Mouse (Mus musculus) heart, postnatal 0 days (tissue): ENCODE data around the gene Dclre1a. TPM values are rescaled to one million over a fixed set of nuclear protein-coding genes. Genes with fewer than 3 reads are reported as not detected.
"Not testable (repeated sequence)": the region's sequence is repeated elsewhere in the genome, so short reads cannot be mapped to it uniquely, and the experiment has no call there.

Experiments
- ATAC-seq: fragments of 200-750 bp; cut with Nextera tagmentation; 2 replicates; pipeline ENCODE4 v1.8.0; 2017; ENCODE audit warnings: low read depth, moderate number of reproducible peaks, moderate library complexity; ENCODE audit not compliant: insufficient read depth
- DNase-seq: peaks from one replicate; pipeline ENCODE4 v3.0.0-alpha.2; 2016; ENCODE audit warnings: low spot score
- H3K27ac ChIP-seq: fragments of 300-500 bp; sonication (generic); 2 replicates; pipeline ENCODE4 v1.5.1; 2014; ENCODE audit warnings: low read depth, mild to moderate bottlenecking
- H3K27me3 ChIP-seq: fragments of 300-500 bp; sonication (generic); 2 replicates; pipeline ENCODE4 v1.6.1; 2014; ENCODE audit warnings: low read length, mixed read lengths; ENCODE audit not compliant: control insufficient read depth, insufficient read depth
- H3K36me3 ChIP-seq: fragments of 300-500 bp; sonication (generic); replicated peaks from 2 replicates; pipeline ENCODE4 v1.6.1; 2014; ENCODE audit warnings: low read length, mixed read lengths; ENCODE audit not compliant: control insufficient read depth, insufficient read depth
- H3K4me1 ChIP-seq: fragments of 300-500 bp; sonication (generic); 2 replicates; pipeline ENCODE4 v1.6.1; 2014; ENCODE audit warnings: antibody characterized with exemption; ENCODE audit not compliant: control insufficient read depth, insufficient read depth
- H3K4me2 ChIP-seq: fragments of 300-500 bp; sonication (generic); 2 replicates; pipeline ENCODE4 v1.6.1; 2014; ENCODE audit warnings: low read depth, mild to moderate bottlenecking, low read length, moderate library complexity
- H3K4me3 ChIP-seq: fragments of 300-500 bp; sonication (generic); 2 replicates; pipeline ENCODE4 v1.5.1; 2014; ENCODE audit warnings: low read depth, low read length
- H3K9ac ChIP-seq: fragments of 300-500 bp; sonication (generic); replicated peaks from 2 replicates; pipeline ENCODE4 v1.6.1; 2014; ENCODE audit warnings: low read depth, low read length, mixed read lengths
- H3K9me3 ChIP-seq: fragments of 300-500 bp; sonication (generic); replicated peaks from 2 replicates; pipeline ENCODE4 v1.6.1; 2016; ENCODE audit warnings: low read length; ENCODE audit not compliant: control insufficient read depth
- CTCF ChIP-seq: IDR thresholded peaks from 2 replicates; pipeline ENCODE4 v1.5.1; 2016; ENCODE audit warnings: antibody characterized with exemption, control low read depth, low read depth
- EP300 ChIP-seq: IDR thresholded peaks from 2 replicates; pipeline ENCODE4 v1.6.1; 2016; ENCODE audit warnings: antibody characterized with exemption, low read depth
- WGBS: fragments of 180-500 bp; shearing (Covaris S2); extraction: QIAGEN DNeasy Blood & Tissue Kit; methylation state at CpG from one replicate; pipeline ENCODE4 v1.1.7; 2014; 5-methylcytosine and 5-hydroxymethylcytosine counted together
- polyA plus RNA-seq: library from polyadenylated mRNA; unstranded; fragments of >200 nt; fragmentation: Nextera tagmentation; extraction: Ambion mirVana; gene quantifications from 2 replicates; pipeline ENCODE4 v1.2.1, GENCODE M21; 2015
- total RNA-seq: library from RNA; depleted of rRNA; stranded (reverse); fragments of >200 nt; gene quantifications from 2 replicates; pipeline ENCODE4 v1.2.3, GENCODE M21; 2014; ENCODE audit warnings: low replicate concordance

The Dclre1a gene
- total and polyA plus RNA-seq, 2 experiments from 2014 or later: 6.9 to 11.3 TPM

DNA sequence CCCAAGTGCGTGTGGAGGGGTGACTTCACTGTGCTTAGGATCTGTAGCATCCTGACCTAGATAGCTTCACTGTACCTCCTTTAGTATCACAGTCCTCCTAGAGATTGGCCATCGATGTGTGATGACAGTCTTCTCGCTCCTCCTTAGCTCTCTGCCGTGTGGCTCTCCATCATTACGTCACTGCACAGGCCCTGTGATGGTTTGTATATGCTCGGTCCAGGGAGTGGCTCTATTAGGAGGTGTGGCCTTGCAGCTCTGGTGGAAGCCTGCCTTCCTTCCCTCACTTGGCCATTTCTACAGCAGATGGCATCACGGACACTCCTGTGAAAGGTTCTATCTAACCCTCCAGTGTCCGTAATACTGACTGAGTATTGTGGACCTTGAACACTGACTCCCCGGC, 12.3 kb downstream of the Dclre1a start:
- H3K9ac ChIP-seq: no peak overlapping the region
- ATAC-seq (no peak), DNase-seq (no peak)
- TF ChIP-seq CTCF (no peak), EP300 (no peak)
- H3K9me3 ChIP-seq: no peaks in the 10 kb centered on the region
- H3K36me3 ChIP-seq: peaks cover 34% of the 10 kb centered on the region
- H3K27me3 ChIP-seq: no peaks in the 10 kb centered on the region
- 85% methylated on average over 9 of the region's 9 CpGs for WGBS
- H3K4me1 ChIP-seq: peaks cover 14% of the 10 kb centered on the region; the same call in 1 of the 2 replicates
- no peak overlapping the region for H3K4me3 ChIP-seq
- H3K27ac ChIP-seq: no peak overlapping the region
- no peak overlapping the region for H3K4me2 ChIP-seq

DNA sequence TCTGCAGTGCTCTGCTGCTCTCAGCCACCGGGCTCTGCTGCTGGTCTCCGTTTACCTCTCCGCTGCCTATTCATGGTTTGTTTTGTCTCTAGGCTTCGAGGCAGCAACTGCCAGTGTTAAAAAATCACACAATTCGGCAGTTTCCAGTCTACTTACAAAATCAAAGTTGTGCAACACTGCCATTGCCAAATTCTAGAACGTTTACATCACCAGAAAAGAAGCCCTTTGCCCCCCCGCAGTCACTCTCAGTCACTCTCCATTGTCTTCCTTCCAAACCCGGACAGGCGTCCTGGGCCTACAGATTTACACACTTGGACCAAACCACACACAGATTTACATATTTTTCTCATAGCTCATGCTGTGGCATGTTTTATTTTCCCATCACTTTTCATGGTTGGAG, 13.0 kb downstream of the Dclre1a start:
- TF ChIP-seq EP300 (no peak), CTCF (no peak)
- ATAC-seq: no peak
- Histone ChIP-seq H3K27ac (0 out of 2 replicates have a peak overlapping the region, but pooled peaks have one; percentile 26), H3K9ac (no peak overlapping the region), H3K27me3 (no peaks in the 10 kb centered on the region), H3K4me3 (no peak overlapping the region), H3K4me2 (no peak overlapping the region), H3K9me3 (no peaks in the 10 kb centered on the region), H3K36me3 (peaks cover 29% of the 10 kb centered on the region), H3K4me1 (peaks cover 14% of the 10 kb centered on the region; the same call in 1 of the 2 replicates)
- 73% methylated on average over 9 of the region's 9 CpGs for WGBS
- no peak for DNase-seq

DNA sequence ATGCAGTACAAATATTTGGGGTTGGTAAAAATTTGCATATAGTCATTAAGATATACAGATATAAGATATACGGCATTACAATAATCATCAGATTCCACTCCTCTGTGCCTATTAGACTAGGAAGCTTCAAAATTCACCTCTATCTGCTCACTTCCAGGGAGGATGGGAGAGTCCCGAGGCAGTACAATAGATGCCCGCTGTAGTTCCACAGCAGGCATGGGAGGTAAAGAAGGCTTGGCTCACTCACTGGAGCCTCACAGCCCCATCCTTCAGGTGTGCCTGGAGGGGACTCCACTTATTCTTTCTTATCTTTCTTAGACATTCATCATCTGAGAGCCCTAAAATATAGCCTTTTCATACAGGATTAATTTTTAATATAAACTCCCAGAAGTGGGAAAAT, 13.7 kb downstream of the Dclre1a start:
- peaks cover 26% of the 10 kb centered on the region for H3K36me3 ChIP-seq
- 81% methylated on average over 3 of the region's 3 CpGs for WGBS
- ATAC-seq: no peak
- no peak overlapping the region for H3K9ac ChIP-seq
- DNase-seq: no peak
- H3K27me3 ChIP-seq: no peaks in the 10 kb centered on the region
- TF ChIP-seq CTCF: no peak
- no peak for TF ChIP-seq EP300
- H3K9me3 ChIP-seq: no peaks in the 10 kb centered on the region
- no peak overlapping the region for H3K4me3 ChIP-seq
- no peak overlapping the region for H3K4me2 ChIP-seq
- peaks cover 14% of the 10 kb centered on the region; the same call in 1 of the 2 replicates for H3K4me1 ChIP-seq
- peak overlapping the region; percentile 85 for H3K27ac ChIP-seq

DNA sequence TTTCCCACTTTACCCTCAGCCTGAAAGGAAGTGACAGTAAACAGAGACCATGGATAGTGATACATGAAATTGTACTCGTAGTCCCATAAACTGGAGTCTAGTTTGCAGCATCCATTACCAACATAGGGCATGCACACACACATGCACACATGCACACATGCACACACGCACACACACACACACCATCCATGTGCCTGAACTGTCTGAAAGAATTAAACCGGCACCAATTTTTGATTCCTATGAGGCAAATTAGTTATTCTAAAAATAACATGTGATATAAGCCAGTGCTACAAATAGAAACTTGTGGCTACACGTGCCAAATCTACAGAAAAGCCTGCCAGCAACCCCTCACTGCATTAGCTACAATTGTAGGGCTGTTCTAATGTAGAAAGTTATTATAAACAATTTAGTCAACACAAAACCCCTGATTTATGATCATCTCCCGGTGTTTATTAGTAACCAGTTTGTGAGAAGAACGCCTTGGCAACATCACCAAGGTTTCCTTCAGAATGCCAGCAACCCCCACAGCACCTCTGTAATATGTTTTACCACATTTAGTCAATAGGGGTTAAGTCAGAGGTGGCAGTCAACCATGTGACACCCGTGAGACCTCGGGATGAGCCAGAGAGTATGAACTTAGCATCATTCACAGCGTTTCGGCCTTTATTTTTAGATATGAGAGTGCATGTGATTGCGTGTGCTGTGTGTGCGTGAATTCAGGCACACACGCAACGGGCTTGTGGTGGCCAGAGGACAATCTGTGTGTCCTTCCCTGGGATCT, 14.5 kb downstream of the Dclre1a start:
- WGBS: 45% methylated on average over 14 of the region's 14 CpGs
- TF ChIP-seq CTCF (no peak), EP300 (peak; percentile 76; the same call in 1 of the 2 replicates)
- peak overlapping the region; percentile 85 for H3K27ac ChIP-seq
- no peak overlapping the region for H3K4me2 ChIP-seq
- peaks cover 26% of the 10 kb centered on the region for H3K36me3 ChIP-seq
- ATAC-seq: peak; percentile 81
- H3K9me3 ChIP-seq: no peaks in the 10 kb centered on the region
- no peak overlapping the region for H3K9ac ChIP-seq
- no peak overlapping the region for H3K4me3 ChIP-seq
- peaks cover 14% of the 10 kb centered on the region; the same call in 1 of the 2 replicates for H3K4me1 ChIP-seq
- DNase-seq: peak; percentile 69
- no peaks in the 10 kb centered on the region for H3K27me3 ChIP-seq

DNA sequence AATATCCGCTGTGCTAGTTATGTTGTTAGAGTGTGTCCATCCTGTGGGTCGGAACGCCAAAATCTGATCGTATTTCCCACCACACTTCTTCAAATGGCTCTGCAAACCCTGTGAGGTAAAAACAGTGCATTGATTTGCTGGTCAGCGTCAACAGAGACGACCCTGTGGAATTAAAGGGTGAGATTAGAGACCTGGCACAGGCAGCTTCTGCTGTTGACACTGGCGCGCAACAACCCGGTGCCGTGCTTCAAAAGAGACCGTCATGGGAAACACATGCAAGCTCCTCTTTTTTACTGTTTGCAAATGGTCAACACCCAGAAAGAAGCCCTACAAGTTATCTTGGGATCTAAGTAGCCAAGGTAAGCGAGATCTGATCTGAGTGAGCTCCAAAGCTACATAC, 16.8 kb downstream of the Dclre1a start:
- no peak for ATAC-seq
- Histone ChIP-seq H3K27me3 (no peaks in the 10 kb centered on the region), H3K9ac (no peak overlapping the region), H3K36me3 (peaks cover 12% of the 10 kb centered on the region), H3K4me3 (no peak overlapping the region), H3K4me1 (peaks cover 14% of the 10 kb centered on the region; the same call in 1 of the 2 replicates), H3K9me3 (no peaks in the 10 kb centered on the region), H3K27ac (no peak overlapping the region), H3K4me2 (no peak overlapping the region)
- no peak for DNase-seq
- 79% methylated on average over 12 of the region's 12 CpGs for WGBS
- TF ChIP-seq CTCF (no peak), EP300 (no peak)

DNA sequence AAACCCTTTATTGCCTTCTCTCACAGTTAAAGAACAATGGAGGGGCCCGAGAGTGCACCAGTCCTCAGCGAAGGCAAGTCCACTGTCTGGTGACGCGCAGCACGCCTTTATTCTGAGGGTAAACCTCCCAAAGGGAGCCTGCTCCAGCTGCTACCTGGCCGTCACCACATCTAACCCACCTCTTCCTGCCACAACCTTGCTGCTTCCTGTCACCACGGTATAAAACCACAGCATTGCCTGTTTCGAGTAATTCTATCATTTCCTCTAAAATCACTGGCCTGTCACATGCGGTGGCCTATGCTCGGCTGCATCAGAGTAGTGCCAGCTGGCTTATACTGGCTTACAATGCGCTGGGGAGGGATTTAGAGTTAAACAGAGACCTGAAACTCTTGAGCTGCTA, 17.5 kb downstream of the Dclre1a start:
- peaks cover 14% of the 10 kb centered on the region; the same call in 1 of the 2 replicates for H3K4me1 ChIP-seq
- not testable (repeated sequence) for H3K27me3 ChIP-seq, DNase-seq, H3K4me3 ChIP-seq, H3K27ac ChIP-seq, H3K36me3 ChIP-seq, H3K9ac ChIP-seq, H3K4me2 ChIP-seq, H3K9me3 ChIP-seq, ATAC-seq
- no CpG with 5 or more reads among the region's 11 CpGs for WGBS

DNA sequence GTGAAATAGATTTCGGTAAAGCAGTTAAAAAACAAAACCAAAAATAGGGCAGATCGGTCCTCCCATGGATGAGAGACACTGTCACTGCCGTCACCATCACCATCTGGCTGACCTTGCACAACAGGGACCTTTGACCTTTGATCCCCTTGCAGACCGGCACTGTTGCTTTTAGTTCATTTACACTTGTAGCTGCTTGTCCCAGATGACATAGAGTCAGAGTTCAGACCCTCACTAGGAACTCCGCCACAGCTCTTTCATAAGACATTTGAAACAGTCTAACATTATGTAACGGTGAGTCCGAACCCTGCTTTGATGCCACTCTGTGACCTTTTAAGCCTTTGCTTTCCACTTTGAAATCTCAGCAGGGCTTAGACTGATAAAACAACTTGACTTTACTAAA, 28.6 kb downstream of the Dclre1a start:
- not testable (repeated sequence) for H3K36me3 ChIP-seq, H3K4me3 ChIP-seq, H3K9me3 ChIP-seq, H3K27me3 ChIP-seq, ATAC-seq, H3K4me2 ChIP-seq, H3K4me1 ChIP-seq, H3K9ac ChIP-seq, H3K27ac ChIP-seq, DNase-seq
- WGBS: no CpG with 5 or more reads among the region's 7 CpGs

DNA sequence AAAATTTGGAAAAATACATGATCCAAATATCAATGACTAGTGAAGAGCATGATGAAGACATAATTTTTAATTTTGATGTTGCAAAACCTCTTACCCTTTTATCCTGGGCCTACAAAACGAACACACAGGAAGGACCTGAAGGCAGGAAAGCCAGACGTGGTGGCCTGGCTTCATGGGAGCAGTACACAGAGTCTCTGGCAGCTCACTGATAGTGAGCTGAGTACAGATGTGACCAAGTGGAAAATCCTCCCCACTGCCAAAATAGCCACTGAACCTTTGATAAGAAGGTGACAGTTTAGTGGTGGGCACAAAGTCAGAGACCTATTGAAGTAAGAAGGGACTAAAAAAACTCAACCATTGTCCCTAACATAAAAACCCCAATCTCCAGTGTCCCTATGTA, 34.5 kb downstream of the Dclre1a start:
- not testable (repeated sequence) for H3K4me1 ChIP-seq, H3K4me3 ChIP-seq, DNase-seq, H3K4me2 ChIP-seq, H3K36me3 ChIP-seq, H3K9ac ChIP-seq, H3K9me3 ChIP-seq, H3K27me3 ChIP-seq, H3K27ac ChIP-seq
- WGBS: no CpG with 5 or more reads among the region's 2 CpGs
- ATAC-seq: peak; percentile 70; the same call in 1 of the 2 replicates
